Mouse (Mus musculus) left cerebral cortex, postnatal 36 days (tissue): ENCODE measurements around the gene 4933402D24Rik. TPM values are rescaled to one million over a fixed set of nuclear protein-coding genes. Genes with fewer than 3 reads are reported as not detected.

Source experiments
- DNase-seq, 2 experiments: peaks; one replicate each; pipeline ENCODE4 v3.0.0; 2021 to 2022; ENCODE audit warnings: low spot score in 2 of 2, mixed read lengths in 1 of 2
- intact Hi-C: fragments of 180-260 bp; cut with DNase I; formaldehyde crosslinking; loops from one replicate; pipeline ENCODE4 v1.15.1; 2025
- total RNA-seq, 2 experiments: library from RNA; stranded (reverse); gene quantifications; 2 replicates each; pipeline ENCODE4 v1.2.3; 2021

4933402D24Rik gene
- total RNA-seq: under 1 TPM; 0.23 to 0.25 TPM

GRCm38 (mm10) chr1:63769167-63769566 lies at the start of gene 4933402D24Rik:
Gene 4933402D24Rik, minus strand, starts transcription at chr1:63769267.
- intact Hi-C loops: loop anchor here (5.0 to 10.0 kb wide), 3 partner anchors 128 to 846 kb away; partner anchors contain the start of gene Mettl21a
- no peak for DNase-seq

GRCm38 (mm10) chr1:63808584-63808983 lies 39.5 kb upstream of the 4933402D24Rik start:
- intact Hi-C loops: no loop called here
- no peak for DNase-seq

GRCm38 (mm10) chr1:63805095-63805494 lies 36.0 kb upstream of the 4933402D24Rik start:
- no peak for DNase-seq
- intact Hi-C loops: no loop called here

- no peak for DNase-seq
- intact Hi-C loops: no loop called here
These were observed 25.3 kb upstream of the 4933402D24Rik start for GRCm38 (mm10) chr1:63794326-63794725.

GRCm38 (mm10) chr1:63776902-63777630 lies 8.0 kb upstream of the 4933402D24Rik start:
- no peak for DNase-seq
- intact Hi-C loops: loop anchor here (5.0 kb wide), 1 partner anchor 145 kb away; no protein-coding TSS in a partner anchor

- intact Hi-C loops: loop anchor here (5.0 kb wide), 1 partner anchor 146 kb away; no protein-coding TSS in a partner anchor
These were observed 7.3 kb upstream of the 4933402D24Rik start for GRCm38 (mm10) chr1:63776396-63776795.

GRCm38 (mm10) chr1:63770309-63770708 lies 1.2 kb upstream of the 4933402D24Rik start:
- DNase-seq: peak; percentile 28 to 33
- intact Hi-C loops: no loop called here

More at GRCm38 (mm10) chr1:63776396-63776795, 7.3 kb upstream of the 4933402D24Rik start:
- DNase-seq: no peak

- intact Hi-C loops: loop anchor here (5.0 to 10.0 kb wide), 3 partner anchors 129 to 847 kb away; partner anchors contain the start of gene Mettl21a
- DNase-seq: no peak
These were observed 955 bp downstream of the 4933402D24Rik start for GRCm38 (mm10) chr1:63768112-63768511.

- intact Hi-C loops: loop anchor here (10.0 kb wide), 1 partner anchor 850 kb away; the partner anchor contains the start of gene Mettl21a
- DNase-seq: no peak
These were observed 4.7 kb downstream of the 4933402D24Rik start for GRCm38 (mm10) chr1:63764395-63764794.

GRCm38 (mm10) chr1:63763881-63764386 lies 5.1 kb downstream of the 4933402D24Rik start:
- intact Hi-C loops: loop anchor here (2.0 to 10.0 kb wide), 3 partner anchors 357 to 851 kb away; partner anchors contain the start of gene Mettl21a
- no peak for DNase-seq

- intact Hi-C loops: loop anchor here (2.0 to 10.0 kb wide), 3 partner anchors 358 to 852 kb away; partner anchors contain the start of gene Mettl21a
- DNase-seq: peak; percentile 54 to 62
These were observed 5.8 kb downstream of the 4933402D24Rik start for GRCm38 (mm10) chr1:63763212-63763694.

GRCm38 (mm10) chr1:63756005-63756404 lies 13.1 kb downstream of the 4933402D24Rik start:
- intact Hi-C loops: no loop called here
- no peak for DNase-seq

- intact Hi-C loops: loop anchor here (5.0 kb wide), 1 partner anchor 68 kb away; no protein-coding TSS in a partner anchor
- peak; percentile 90 to 92 for DNase-seq
These were observed 38.8 kb downstream of the 4933402D24Rik start, which contains the start of the genes Mdh1b and Fastkd2 for GRCm38 (mm10) chr1:63730240-63730771. Gene Mdh1b, minus strand, starts transcription at chr1:63730318. Gene Fastkd2, plus strand, starts transcription at chr1:63730614.

- intact Hi-C loops: loop anchor here (5.0 kb wide), 1 partner anchor 67 kb away; no protein-coding TSS in a partner anchor
These were observed 39.3 kb downstream of the 4933402D24Rik start for GRCm38 (mm10) chr1:63729796-63730195.

GRCm38 (mm10) chr1:63720161-63720560 lies 48.9 kb downstream of the 4933402D24Rik start:
- intact Hi-C loops: no loop called here
- no peak for DNase-seq

More at GRCm38 (mm10) chr1:63729796-63730195, 39.3 kb downstream of the 4933402D24Rik start:
- no peak for DNase-seq

GRCm38 (mm10) chr1:63708876-63709275 lies 60.2 kb downstream of the 4933402D24Rik start:
- intact Hi-C loops: no loop called here
- DNase-seq: no peak

GRCm38 (mm10) chr1:63705733-63706132 lies 63.3 kb downstream of the 4933402D24Rik start:
- intact Hi-C loops: no loop called here
- DNase-seq: no peak
